In genomic region chr9:63230289-63230688, GRCm38 (mm10) we compare ENCODE assay signal across 16 mouse cellular contexts.
DNase-seq lines count a peak whose midpoint lies in the region; ATAC-seq lines count a peak whose summit lies in the region.
"Had no signal": no experiment of that assay in that cellular context is flagged by ENCODE, and none has a peak within 500 bp of the region (broad histone marks: within the 10 kb centered on the region; RNA-seq: fewer than 3 reads in every experiment).

No protein-coding gene starts in this region.

- 54% methylated on average over 15 of the region's 15 CpGs for WGBS in hindbrain, embryonic 12.5 days
- 66% methylated on average over 15 of the region's 15 CpGs for WGBS in hindbrain, embryonic 11.5 days
- 42% methylated on average over 15 of the region's 15 CpGs for WGBS in neural tube, embryonic 12.5 days
- WGBS in forebrain, embryonic 15.5 days, result 40% methylated on average over 15 of the region's 15 CpGs

- no peaks in the 10 kb centered on the region for H3K27me3 ChIP-seq in hindbrain, embryonic 12.5 days
- no peaks in the 10 kb centered on the region for H3K27me3 ChIP-seq in hindbrain, embryonic 11.5 days (ENCODE audit: control insufficient read depth, insufficient read depth, low read length)
- H3K27me3 ChIP-seq in neural tube, embryonic 12.5 days (replicated peaks), result no peaks in the 10 kb centered on the region
- no peaks in the 10 kb centered on the region for H3K27me3 ChIP-seq in forebrain, embryonic 15.5 days

- H3K9me3 ChIP-seq in hindbrain, embryonic 12.5 days (replicated peaks), result no peaks in the 10 kb centered on the region
- no peaks in the 10 kb centered on the region for H3K9me3 ChIP-seq in hindbrain, embryonic 11.5 days (ENCODE audit: control insufficient read depth, low read length)
- no peaks in the 10 kb centered on the region for H3K9me3 ChIP-seq in neural tube, embryonic 12.5 days
- no peaks in the 10 kb centered on the region for H3K9me3 ChIP-seq in forebrain, embryonic 15.5 days
- H3K9me3 ChIP-seq: embryonic facial prominence, embryonic 10.5 days had no signal

- no peak overlapping the region for H3K9ac ChIP-seq in hindbrain, embryonic 12.5 days
- no peak overlapping the region for H3K9ac ChIP-seq in hindbrain, embryonic 11.5 days (ENCODE audit: low read depth, low read length)
- no peak overlapping the region for H3K9ac ChIP-seq in neural tube, embryonic 12.5 days
- no peak overlapping the region for H3K9ac ChIP-seq in forebrain, embryonic 15.5 days (replicated peaks)
- H3K9ac ChIP-seq: lung, embryonic 14.5 days had no signal

- no peaks in the 10 kb centered on the region for H3K36me3 ChIP-seq in hindbrain, embryonic 12.5 days
- H3K36me3 ChIP-seq in hindbrain, embryonic 11.5 days (ENCODE audit: control insufficient read depth, insufficient read depth, low read length), result no peaks in the 10 kb centered on the region
- H3K36me3 ChIP-seq in neural tube, embryonic 12.5 days, result no peaks in the 10 kb centered on the region
- no peaks in the 10 kb centered on the region for H3K36me3 ChIP-seq in forebrain, embryonic 15.5 days

- intact Hi-C loops in gastrocnemius, postnatal 14 days (cut with DNase I; ENCODE audit: low total_unique reads), result no loop called here

- no peak overlapping the region for H3K4me2 ChIP-seq in hindbrain, embryonic 12.5 days (replicated peaks)
- no peak overlapping the region for H3K4me2 ChIP-seq in hindbrain, embryonic 11.5 days (replicated peaks; ENCODE audit: low read depth, low read length)
- H3K4me2 ChIP-seq in neural tube, embryonic 12.5 days (replicated peaks), result peak overlapping the region; percentile 18; the same call in 1 of the 2 replicates
- no peak overlapping the region for H3K4me2 ChIP-seq in forebrain, embryonic 15.5 days (replicated peaks)
- H3K4me2 ChIP-seq: lung, embryonic 14.5 days had no signal

- peaks cover 27% of the 10 kb centered on the region for H3K4me1 ChIP-seq in hindbrain, embryonic 12.5 days
- 0 out of 2 replicates have a peak, but pooled peaks cover 2% of the 10 kb centered on the region for H3K4me1 ChIP-seq in hindbrain, embryonic 11.5 days (replicated peaks; ENCODE audit: control insufficient read depth, insufficient read depth, low read length)
- H3K4me1 ChIP-seq in neural tube, embryonic 12.5 days, result peaks cover 13% of the 10 kb centered on the region
- peaks cover 31% of the 10 kb centered on the region for H3K4me1 ChIP-seq in forebrain, embryonic 15.5 days
- H3K4me1 ChIP-seq: embryonic facial prominence, embryonic 10.5 days had no signal

- no peak overlapping the region for H3K4me3 ChIP-seq in hindbrain, embryonic 12.5 days
- no peak overlapping the region for H3K4me3 ChIP-seq in hindbrain, embryonic 11.5 days (ENCODE audit: low read depth, low read length)
- H3K4me3 ChIP-seq in neural tube, embryonic 12.5 days, result no peak overlapping the region
- H3K4me3 ChIP-seq in forebrain, embryonic 15.5 days, result no peak overlapping the region
- H3K4me3 ChIP-seq: embryonic facial prominence, embryonic 10.5 days; gastrocnemius, adult 2 months; left cerebral cortex, adult 2 months had no signal

- peak; percentile 35; the same call in 1 of the 2 replicates for ATAC-seq in hindbrain, embryonic 12.5 days (ENCODE audit: low FRiP score)
- ATAC-seq in hindbrain, embryonic 11.5 days (ENCODE audit: low FRiP score), result no peak
- ATAC-seq in neural tube, embryonic 12.5 days (ENCODE audit: low FRiP score, low read depth), result no peak
- ATAC-seq in forebrain, embryonic 15.5 days (replicated peaks), result peak; percentile 57

- DNase-seq in hindbrain, embryonic 11.5 days (ENCODE audit: low spot score), result no peak
- no peak for DNase-seq in neural tube, embryonic 10.5 days (ENCODE audit: extremely low spot score, low spot score)
- no peak for DNase-seq in gastrocnemius, postnatal 14 days
- DNase-seq in spleen, adult 18-20 months, result no peak
- no peak for DNase-seq in thymus, postnatal 36 days
- DNase-seq: adrenal gland, adult 8-10 months; B cell, adult 2 months; gastrocnemius, adult 2 months; liver; lung, embryonic 14.5 days; midbrain, embryonic 14.5 days had no signal

- H3K27ac ChIP-seq in hindbrain, embryonic 12.5 days, result no peak overlapping the region; the same call in 1 of the 2 replicates
- no peak overlapping the region for H3K27ac ChIP-seq in hindbrain, embryonic 11.5 days (ENCODE audit: low read depth, low read length)
- H3K27ac ChIP-seq in neural tube, embryonic 12.5 days, result no peak overlapping the region
- H3K27ac ChIP-seq in forebrain, embryonic 15.5 days (replicated peaks), result peak overlapping the region; percentile 75
- H3K27ac ChIP-seq: embryonic facial prominence, embryonic 10.5 days; gastrocnemius, adult 2 months; left cerebral cortex, adult 2 months had no signal

Comparison
In these comparisons a context has a peak if more than half of its experiments do, and no peak if none do; other contexts are left out.
1. ATAC-seq: peak in hindbrain, embryonic 12.5 days (single experiment) and forebrain, embryonic 15.5 days (single experiment); none in hindbrain, embryonic 11.5 days (single experiment) and neural tube, embryonic 12.5 days (single experiment).